Mouse (Mus musculus) frontal cortex, adult 2 months (tissue): Measurements from ENCODE around the gene Gm20441. TPM values are rescaled to one million over a fixed set of nuclear protein-coding genes. Genes with fewer than 3 reads are reported as not detected.
A peak's percentile ranks its signal among the peaks of the same experiment; 100 is the strongest.
"Not testable (repeated sequence)": the region's sequence is repeated elsewhere in the genome, so short reads cannot be mapped to it uniquely, and the experiment has no call there.

Experiments
- DNase-seq, 2 experiments: peaks; one replicate each; pipeline ENCODE4 v3.0.0; 2022; ENCODE audit warnings: low spot score in 1 of 2; ENCODE audit errors: extremely low spot score in 1 of 2
- polyA plus RNA-seq: library from polyadenylated mRNA; depleted of rRNA; stranded (reverse); fragments of >200 nt; gene quantifications from 2 replicates; pipeline ENCODE4 v1.2.3, GENCODE M21; 2012

Gene Gm20441
- polyA plus RNA-seq, 1 experiment: not detected

DNA sequence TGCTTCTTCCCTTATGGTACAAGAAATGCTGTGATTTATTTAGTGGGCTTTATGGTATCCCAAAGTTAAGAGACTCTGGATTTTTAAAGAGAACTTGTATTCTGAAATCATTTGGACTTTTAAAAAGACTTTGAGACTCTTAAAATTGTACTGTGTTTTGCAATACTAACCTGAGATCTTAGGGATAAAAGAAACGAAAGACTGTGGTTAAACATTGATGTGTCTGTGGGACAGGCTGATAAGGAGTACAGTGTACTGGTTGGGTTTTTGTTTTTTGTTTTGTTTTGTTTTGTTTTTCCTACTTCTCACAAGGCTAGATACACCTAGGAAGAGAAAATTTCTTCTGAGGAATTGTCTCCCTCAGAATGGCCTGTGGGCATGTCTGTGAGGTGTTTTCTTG is 4.7 kb upstream of the Gm20441 start:
- no peak for DNase-seq

- DNase-seq: no peak
These were observed 1.3 kb downstream of the Gm20441 start for GRCm38 (mm10) chr10:75779206-75780174.

DNA sequence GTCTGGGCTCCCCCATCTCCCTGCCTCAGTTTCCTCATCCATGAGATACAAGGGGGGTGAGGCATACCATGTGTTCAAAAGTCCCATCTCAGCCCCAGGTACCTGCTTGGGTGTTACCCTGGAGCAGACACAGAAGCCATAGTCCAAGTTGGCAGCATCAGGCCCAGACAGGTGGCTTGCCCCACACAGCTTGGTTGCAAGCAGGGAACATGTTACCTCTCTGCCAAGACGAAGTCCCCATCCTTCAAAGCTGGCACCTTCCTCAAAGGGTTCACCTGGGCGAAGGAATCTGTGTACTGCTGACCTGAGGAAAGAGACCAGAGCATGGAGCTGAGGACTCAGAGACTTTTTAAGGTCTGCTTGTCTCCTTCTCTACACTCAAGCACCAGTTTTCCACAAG is 2.9 kb downstream of the Gm20441 start:
- no peak for DNase-seq

DNA sequence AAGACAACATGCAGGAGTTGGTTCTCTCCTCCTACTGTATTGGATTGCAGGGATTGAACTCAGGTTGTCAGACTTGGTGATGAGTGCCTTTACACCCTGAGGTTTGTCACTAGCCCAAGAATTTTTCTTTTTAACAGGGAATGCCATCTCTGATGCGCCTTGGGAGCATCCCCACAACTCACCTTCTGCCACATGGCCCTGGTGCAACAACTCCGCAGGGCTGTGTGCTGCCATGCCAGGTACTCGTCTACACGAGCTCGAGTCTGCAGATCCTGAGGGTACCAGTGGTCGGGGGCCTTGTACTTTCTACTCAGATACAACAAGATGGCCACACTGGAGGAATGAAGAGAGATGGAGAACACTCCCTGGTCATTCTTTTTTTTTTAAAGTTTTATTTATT is 4.2 kb downstream of the Gm20441 start:
- DNase-seq: no peak

GRCm38 (mm10) chr10:75774587-75774986 is 6.2 kb downstream of the Gm20441 start:
- DNase-seq: no peak

- no peak for DNase-seq
These were observed 6.7 kb downstream of the Gm20441 start for GRCm38 (mm10) chr10:75774102-75774501.

DNA sequence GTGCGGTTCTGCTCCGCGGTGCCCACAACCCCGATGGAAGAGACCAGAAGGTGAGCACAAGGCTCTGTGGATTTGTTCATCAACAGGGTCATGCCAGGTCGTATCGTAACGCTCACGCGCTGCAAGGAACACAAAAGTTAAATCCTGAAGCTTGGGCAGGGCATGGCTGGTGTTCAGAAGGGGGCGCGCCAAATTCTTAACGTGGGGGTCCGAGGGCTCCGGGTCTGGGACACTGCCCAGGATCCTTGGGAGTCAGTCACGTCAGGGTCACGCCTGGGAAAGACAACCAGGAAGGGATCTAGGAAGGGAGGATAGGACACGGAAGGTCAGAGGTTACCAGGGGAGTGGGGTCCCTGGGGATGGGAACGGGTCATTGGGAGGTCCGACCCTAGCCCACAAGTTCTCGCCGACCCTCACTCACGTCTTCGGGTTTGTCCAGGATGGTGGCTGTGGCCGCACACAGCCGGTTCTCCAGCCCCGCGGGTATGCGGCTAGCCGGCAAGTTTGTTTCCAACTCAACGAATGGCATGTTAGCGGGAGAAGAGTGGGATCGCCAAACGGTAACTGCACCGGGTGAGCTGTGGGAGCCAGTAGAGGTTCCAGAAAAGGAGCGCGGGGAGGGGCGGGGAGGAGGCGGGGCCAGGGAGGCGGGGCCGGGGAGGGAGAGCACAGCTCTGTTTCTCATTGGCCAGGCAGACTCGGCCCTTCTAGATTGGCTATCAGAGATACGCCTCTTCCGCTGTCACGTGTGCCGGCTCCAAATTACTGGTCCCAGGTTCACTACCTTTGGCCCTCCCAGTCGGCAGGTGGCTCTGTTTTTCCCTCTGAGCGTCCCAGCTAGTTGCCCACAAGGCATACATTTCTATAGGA is 7.7 kb downstream of the Gm20441 start, which contains the start of gene Ddt:
Ddt (minus strand) TSS at position 620 of the 870 bp plus-strand sequence.
- peak; percentile 82 to 86 for DNase-seq

GRCm38 (mm10) chr10:75767756-75768155 is 13.0 kb downstream of the Gm20441 start:
- not testable (repeated sequence) for DNase-seq

DNA sequence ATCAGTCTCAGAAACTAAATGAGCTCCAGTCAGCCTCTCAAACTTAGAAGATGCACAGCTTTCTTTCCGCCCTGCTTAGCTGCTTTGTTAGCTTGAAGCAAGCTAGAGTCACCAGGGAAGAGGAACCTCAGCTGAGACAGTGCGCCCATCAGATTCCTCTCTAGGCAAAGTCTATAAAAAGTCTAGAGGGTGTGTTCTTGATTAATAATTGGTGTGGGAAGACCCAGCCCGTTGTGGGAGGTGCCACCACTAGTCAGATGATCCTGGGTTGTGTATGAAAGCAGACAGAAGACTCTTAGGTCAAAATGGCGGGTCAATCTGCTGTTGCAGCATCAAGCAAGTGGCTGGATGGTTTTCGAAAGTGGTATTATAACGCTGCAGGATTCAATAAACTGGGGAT is 13.9 kb downstream of the Gm20441 start:
- no peak for DNase-seq

GRCm38 (mm10) chr10:75764519-75765473 is 16.0 kb downstream of the Gm20441 start:
- peak in 1 of 2 experiments; percentile 70 for DNase-seq

DNA sequence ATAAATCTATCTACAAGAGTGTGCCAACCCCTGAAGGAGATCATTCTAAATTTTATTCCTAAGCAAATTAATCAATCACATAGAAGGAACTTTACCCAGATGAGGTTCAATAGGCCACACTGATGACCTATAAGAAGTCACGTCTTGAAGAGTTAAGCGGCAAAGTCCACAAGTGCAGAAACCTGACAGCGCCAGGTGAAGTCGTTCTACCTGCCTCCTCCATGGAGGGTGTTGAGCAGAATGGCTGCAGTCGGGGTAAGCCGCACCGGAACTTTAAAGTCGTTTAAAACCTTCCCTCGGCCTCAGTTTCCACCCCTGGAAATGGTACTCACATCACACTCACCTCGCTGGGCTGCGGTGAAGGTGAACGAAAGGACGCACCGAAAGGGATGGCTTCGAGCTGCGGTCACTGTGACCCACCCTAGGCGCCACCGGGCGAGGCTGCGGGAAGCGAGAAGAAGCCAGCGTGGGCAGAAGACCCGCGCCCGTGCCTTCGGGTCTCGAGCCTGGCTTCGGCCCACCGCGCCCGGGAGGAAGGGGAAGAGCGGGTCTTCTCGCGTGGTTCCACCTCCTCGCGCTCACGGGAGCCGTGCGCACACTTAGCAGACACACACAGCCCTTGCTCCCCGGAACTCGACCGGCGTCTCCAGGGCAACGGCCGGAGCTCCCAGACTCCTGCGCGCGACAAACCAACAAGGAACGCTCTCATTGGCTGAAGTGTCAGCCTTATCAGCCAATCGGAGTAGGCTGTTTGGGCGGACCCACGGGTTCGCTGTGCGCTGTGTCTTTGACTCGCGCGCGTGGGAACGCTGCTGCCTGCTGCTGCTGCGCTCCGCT is 16.9 kb downstream of the Gm20441 start, which contains the start of gene Cabin1:
Cabin1 (minus strand) TSS at position 660 of the 837 bp plus-strand sequence.
- peak; percentile 96 to 99 for DNase-seq

GRCm38 (mm10) chr10:75762413-75762812 is 18.3 kb downstream of the Gm20441 start:
- no peak for DNase-seq

DNA sequence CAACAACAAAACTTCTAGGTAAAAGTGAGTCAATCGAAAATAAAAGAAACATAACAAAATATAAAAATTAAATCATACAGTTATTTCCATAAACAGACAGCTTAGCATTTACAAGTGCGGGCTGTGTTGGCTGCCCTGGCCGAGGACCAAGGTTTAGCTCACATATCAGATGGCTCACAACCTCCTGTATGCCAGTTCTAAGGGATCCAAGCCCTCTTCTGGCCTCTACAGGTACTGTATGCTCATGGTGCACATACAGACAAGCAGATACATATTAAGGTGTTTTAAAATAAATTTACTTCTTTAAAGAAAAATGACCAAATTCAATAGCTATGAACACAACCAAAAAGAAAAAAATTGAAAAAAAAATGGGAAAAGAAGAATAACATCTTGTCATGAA is 20.4 kb downstream of the Gm20441 start:
- no peak for DNase-seq

GRCm38 (mm10) chr10:75756719-75757118 is 24.0 kb downstream of the Gm20441 start:
- DNase-seq: no peak

GRCm38 (mm10) chr10:75744017-75744416 is 36.7 kb downstream of the Gm20441 start:
- DNase-seq: peak; percentile 79 to 93

GRCm38 (mm10) chr10:75743369-75743768 is 37.4 kb downstream of the Gm20441 start:
- DNase-seq: peak; percentile 84 to 85

DNA sequence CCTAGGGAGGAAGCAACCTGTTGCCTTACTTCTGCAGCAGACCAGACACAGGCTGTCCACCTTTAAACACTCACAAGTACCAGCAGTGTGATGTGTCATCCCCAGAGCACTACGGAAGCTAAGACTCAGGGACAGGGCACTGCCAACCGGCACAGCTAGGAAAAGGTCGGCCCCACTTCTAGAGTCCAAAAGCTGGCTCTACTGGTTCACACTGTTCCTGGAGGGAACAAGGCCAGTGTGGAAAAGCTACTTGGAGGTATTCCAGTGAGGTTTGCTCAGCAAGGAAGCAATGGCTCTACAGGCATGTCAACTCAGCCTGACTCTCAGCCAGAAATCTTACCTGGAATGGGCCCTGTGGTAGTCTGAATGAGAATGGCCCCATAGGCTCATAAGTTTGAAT is 39.9 kb downstream of the Gm20441 start:
- no peak for DNase-seq

GRCm38 (mm10) chr10:75725449-75725848 is 55.3 kb downstream of the Gm20441 start:
- no peak for DNase-seq
